Mouse (Mus musculus) lung, embryonic 14.5 days (tissue): ENCODE measurements around the gene Mfsd4a. TPM values are rescaled to one million over a fixed set of nuclear protein-coding genes. Genes with fewer than 3 reads are reported as not detected.
A peak's percentile ranks its signal among the peaks of the same experiment; 100 is the strongest.

Source experiments
- ATAC-seq: fragments of 200-750 bp; cut with Nextera tagmentation; 2 replicates; pipeline ENCODE4 v1.8.0; 2017; ENCODE audit warnings: mild to moderate bottlenecking, moderate TSS enrichment, moderate library complexity; ENCODE audit not compliant: insufficient read depth
- DNase-seq: peaks from one replicate; pipeline ENCODE4 v3.0.0-alpha.2; 2015
- H3K27ac ChIP-seq: fragments of 300-500 bp; sonication (generic); 2 replicates; pipeline ENCODE4 v1.5.1; 2014; ENCODE audit warnings: low read depth, mild to moderate bottlenecking, moderate library complexity
- H3K27me3 ChIP-seq: fragments of 300-500 bp; sonication (generic); 2 replicates; pipeline ENCODE4 v1.6.1; 2014; ENCODE audit warnings: low read length, control low read depth; ENCODE audit not compliant: insufficient read depth
- H3K36me3 ChIP-seq: fragments of 300-500 bp; sonication (generic); 2 replicates; pipeline ENCODE4 v1.6.1; 2014; ENCODE audit warnings: control low read depth; ENCODE audit not compliant: insufficient read depth
- H3K4me1 ChIP-seq: fragments of 300-500 bp; sonication (generic); 2 replicates; pipeline ENCODE4 v1.6.1; 2014; ENCODE audit warnings: antibody characterized with exemption, control low read depth; ENCODE audit not compliant: insufficient read depth
- H3K4me2 ChIP-seq: fragments of 300-500 bp; sonication (generic); 2 replicates; pipeline ENCODE4 v1.6.1; 2014; ENCODE audit warnings: mild to moderate bottlenecking
- H3K4me3 ChIP-seq: fragments of 300-500 bp; sonication (generic); 2 replicates; pipeline ENCODE4 v1.5.1; 2014; ENCODE audit warnings: low read depth, low read length
- H3K9ac ChIP-seq: fragments of 300-500 bp; sonication (generic); 2 replicates; pipeline ENCODE4 v1.6.1; 2014
- H3K9me3 ChIP-seq: fragments of 300-500 bp; sonication (generic); 2 replicates; pipeline ENCODE4 v1.6.1; 2016; ENCODE audit warnings: low read depth, low read length, control low read depth
- CTCF ChIP-seq: IDR thresholded peaks from 2 replicates; pipeline ENCODE4 v1.5.1; 2016; ENCODE audit warnings: antibody characterized with exemption, low read depth
- WGBS: fragments of 180-500 bp; shearing (Covaris S2); extraction: QIAGEN DNeasy Blood & Tissue Kit; methylation state at CpG from one replicate; pipeline ENCODE4 v1.1.7; 2014; 5-methylcytosine and 5-hydroxymethylcytosine counted together
- polyA plus RNA-seq: library from polyadenylated mRNA; unstranded; fragments of >200 nt; fragmentation: Nextera tagmentation; extraction: Ambion mirVana; gene quantifications from 2 replicates; pipeline ENCODE4 v1.2.1, GENCODE M21; 2014

The Mfsd4a gene
- polyA plus RNA-seq, 1 experiment from 2014 or later = 23.8 TPM

DNA sequence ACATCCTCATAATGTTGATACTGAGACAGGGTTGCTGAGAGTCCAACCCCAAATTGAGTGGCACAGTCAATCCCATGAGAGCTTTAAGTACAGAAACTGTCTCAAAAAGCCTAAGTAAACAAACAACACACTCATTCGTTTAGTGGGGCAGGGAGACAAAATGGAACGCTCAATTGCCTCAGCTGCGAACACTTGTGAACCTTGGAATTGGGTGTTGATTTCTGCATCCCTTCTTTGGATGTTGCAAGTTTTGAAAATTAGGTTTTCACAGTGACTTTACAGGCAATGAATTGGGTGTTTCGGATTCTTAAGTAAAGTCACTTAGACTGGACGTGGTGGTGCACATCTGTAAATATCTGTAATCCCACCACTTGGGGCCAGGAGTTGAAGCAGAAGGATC is 61.1 kb downstream of the Mfsd4a start:
- H3K27ac ChIP-seq = peak overlapping the region; percentile 100
- DNase-seq (peak; percentile 44), ATAC-seq (no peak)
- no peak for TF ChIP-seq CTCF
- peaks cover 10% of the 10 kb centered on the region for H3K4me1 ChIP-seq
- peak overlapping the region; percentile 97 for H3K9ac ChIP-seq
- no peaks in the 10 kb centered on the region for H3K27me3 ChIP-seq
- no peaks in the 10 kb centered on the region for H3K9me3 ChIP-seq
- no peaks in the 10 kb centered on the region for H3K36me3 ChIP-seq
- 22% methylated on average over 5 of the region's 5 CpGs for WGBS
- peak overlapping the region; percentile 90 for H3K4me2 ChIP-seq
- peak overlapping the region; percentile 86 for H3K4me3 ChIP-seq

DNA sequence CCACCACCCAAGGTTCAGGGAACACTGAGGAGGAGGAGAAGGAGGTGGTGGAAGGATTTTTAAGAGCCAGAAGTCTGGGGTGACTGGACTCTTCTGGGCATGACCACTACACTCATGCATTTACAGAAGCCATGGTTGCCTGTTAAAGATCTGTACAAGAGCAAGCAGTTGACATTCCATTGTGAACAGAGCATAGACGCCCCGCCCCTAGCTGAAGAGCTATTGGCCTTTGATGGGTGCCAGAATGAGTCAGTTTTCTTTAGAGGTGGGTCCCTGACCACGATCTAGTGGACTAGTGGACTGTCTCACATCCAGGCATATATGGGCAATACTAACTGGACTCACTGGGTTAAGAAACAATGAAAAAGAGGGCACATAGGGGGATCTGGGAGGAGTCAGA is 61.8 kb downstream of the Mfsd4a start:
- peaks cover 10% of the 10 kb centered on the region for H3K4me1 ChIP-seq
- no peak for TF ChIP-seq CTCF
- WGBS = 72% methylated on average over 3 of the region's 3 CpGs
- H3K36me3 ChIP-seq = no peaks in the 10 kb centered on the region
- H3K4me2 ChIP-seq = no peak overlapping the region
- no peak overlapping the region for H3K9ac ChIP-seq
- H3K27ac ChIP-seq = no peak overlapping the region
- ATAC-seq (no peak), DNase-seq (no peak)
- no peak overlapping the region for H3K4me3 ChIP-seq
- no peaks in the 10 kb centered on the region for H3K27me3 ChIP-seq
- H3K9me3 ChIP-seq = no peaks in the 10 kb centered on the region

DNA sequence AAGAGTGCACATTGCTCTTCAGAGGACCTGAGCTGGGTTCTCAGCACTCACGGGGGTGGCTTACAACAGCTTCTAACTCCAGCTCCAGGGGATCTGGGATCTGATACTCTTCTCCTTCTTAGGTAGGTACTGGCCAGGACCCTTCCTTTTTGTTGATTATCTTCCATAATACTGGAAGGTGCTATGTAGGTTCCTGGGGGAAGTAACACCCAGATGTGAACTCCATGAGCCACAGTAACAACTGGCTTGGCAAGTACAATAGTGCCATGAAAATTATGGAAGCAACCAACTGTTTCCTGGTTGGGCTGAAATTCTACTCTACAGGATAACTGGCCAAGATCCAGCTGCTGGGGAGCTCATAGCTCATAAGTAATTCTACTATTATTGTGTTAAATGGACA is 62.4 kb downstream of the Mfsd4a start:
- H3K4me1 ChIP-seq = peaks cover 10% of the 10 kb centered on the region
- H3K9me3 ChIP-seq = no peaks in the 10 kb centered on the region
- no peak overlapping the region for H3K9ac ChIP-seq
- no peak overlapping the region for H3K27ac ChIP-seq
- ATAC-seq = no peak
- no peaks in the 10 kb centered on the region for H3K27me3 ChIP-seq
- H3K4me2 ChIP-seq = no peak overlapping the region
- H3K4me3 ChIP-seq = no peak overlapping the region
- DNase-seq = no peak
- no peaks in the 10 kb centered on the region for H3K36me3 ChIP-seq
- TF ChIP-seq CTCF = no peak
- WGBS = 73% methylated on average over 1 of the region's 1 CpGs

DNA sequence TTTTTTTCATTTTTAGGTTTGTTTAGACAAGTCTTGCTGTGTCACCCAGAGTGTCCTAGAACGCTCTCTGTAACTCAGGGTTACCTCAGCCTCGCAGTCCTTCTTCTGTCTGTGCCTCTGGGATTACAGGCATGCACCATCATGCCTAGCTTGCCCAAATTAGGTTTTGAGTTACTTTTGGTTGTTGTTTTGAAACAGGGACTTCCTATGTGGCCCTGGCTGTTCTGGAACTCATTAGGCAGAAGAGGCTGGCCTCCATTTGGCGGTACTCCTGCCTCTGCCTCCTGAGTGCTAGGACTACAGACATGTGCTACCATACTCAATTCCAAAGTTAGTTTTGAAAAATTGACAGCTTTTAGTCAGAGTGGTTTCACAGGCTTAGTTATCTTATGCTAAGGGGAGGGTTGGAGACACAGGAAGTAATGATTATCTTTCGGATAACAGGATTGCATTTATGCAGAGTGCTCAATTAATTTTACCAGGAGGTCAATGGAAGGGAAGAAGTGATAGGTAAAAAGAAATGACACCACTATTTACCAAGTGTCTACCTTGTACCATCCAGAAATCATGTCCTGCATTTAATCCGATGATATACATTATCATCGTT is 63.2 kb downstream of the Mfsd4a start:
- no peak overlapping the region for H3K4me3 ChIP-seq
- no peak overlapping the region for H3K27ac ChIP-seq
- DNase-seq (no peak), ATAC-seq (no peak)
- no peak overlapping the region for H3K9ac ChIP-seq
- no peak for TF ChIP-seq CTCF
- peaks cover 8% of the 10 kb centered on the region for H3K4me1 ChIP-seq
- H3K9me3 ChIP-seq = no peaks in the 10 kb centered on the region
- no peak overlapping the region for H3K4me2 ChIP-seq
- no peaks in the 10 kb centered on the region for H3K27me3 ChIP-seq
- no peaks in the 10 kb centered on the region for H3K36me3 ChIP-seq
- WGBS = 77% methylated on average over 6 of the region's 6 CpGs

DNA sequence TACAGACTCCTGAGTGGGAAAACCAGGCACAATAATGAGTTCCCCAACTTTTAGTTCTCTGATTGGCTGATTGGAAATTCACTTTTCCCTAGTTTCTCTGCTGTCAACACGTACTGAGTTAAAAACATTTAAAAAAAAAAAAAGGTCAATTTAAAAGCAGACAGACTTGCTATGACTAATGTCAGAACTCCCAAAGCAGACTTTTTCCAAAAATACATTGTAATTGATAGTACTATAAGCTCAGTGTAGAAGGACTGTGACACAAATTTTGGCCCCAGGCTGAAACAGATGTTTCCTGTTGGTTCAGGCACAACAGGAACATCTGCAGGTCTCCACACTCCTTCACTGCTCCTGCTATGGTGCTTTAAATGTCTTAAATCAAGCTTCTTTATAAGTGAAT is 64.0 kb downstream of the Mfsd4a start:
- DNase-seq (peak; percentile 38), ATAC-seq (no peak)
- no peaks in the 10 kb centered on the region for H3K36me3 ChIP-seq
- H3K27me3 ChIP-seq = no peaks in the 10 kb centered on the region
- 31% methylated on average over 1 of the region's 1 CpGs for WGBS
- H3K4me1 ChIP-seq = peaks cover 3% of the 10 kb centered on the region; the same call in 1 of the 2 replicates
- no peak overlapping the region for H3K4me2 ChIP-seq
- H3K27ac ChIP-seq = no peak overlapping the region
- no peak overlapping the region for H3K4me3 ChIP-seq
- H3K9me3 ChIP-seq = no peaks in the 10 kb centered on the region
- no peak for TF ChIP-seq CTCF
- H3K9ac ChIP-seq = no peak overlapping the region

DNA sequence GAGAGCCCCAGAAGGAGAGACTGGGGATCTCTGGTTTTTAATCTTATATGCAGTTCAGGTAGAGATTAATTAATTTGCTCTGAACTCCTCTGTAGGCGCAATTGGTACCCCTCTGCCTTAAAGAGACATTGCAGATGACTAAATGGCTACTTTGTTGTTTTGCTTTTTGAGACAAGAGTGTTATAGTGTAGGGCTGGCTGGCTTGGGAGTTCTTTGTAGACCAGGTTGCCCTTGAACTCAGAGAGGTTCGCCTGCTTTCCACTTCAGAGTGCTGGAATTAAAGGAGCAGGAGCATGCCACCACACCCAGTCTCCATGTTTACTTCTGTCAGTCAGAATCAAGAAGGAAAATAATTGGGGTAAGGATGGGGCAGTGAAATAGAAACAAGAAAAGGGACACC is 64.8 kb downstream of the Mfsd4a start:
- Histone ChIP-seq H3K36me3 (no peaks in the 10 kb centered on the region), H3K27ac (0 out of 2 replicates have a peak overlapping the region, but pooled peaks have one; percentile 11), H3K4me3 (no peak overlapping the region), H3K9ac (no peak overlapping the region), H3K27me3 (no peaks in the 10 kb centered on the region), H3K4me2 (no peak overlapping the region), H3K9me3 (no peaks in the 10 kb centered on the region), H3K4me1 (peaks cover 3% of the 10 kb centered on the region; the same call in 1 of the 2 replicates)
- 56% methylated on average over 2 of the region's 2 CpGs for WGBS
- no peak for TF ChIP-seq CTCF
- ATAC-seq = no peak
- no peak for DNase-seq

DNA sequence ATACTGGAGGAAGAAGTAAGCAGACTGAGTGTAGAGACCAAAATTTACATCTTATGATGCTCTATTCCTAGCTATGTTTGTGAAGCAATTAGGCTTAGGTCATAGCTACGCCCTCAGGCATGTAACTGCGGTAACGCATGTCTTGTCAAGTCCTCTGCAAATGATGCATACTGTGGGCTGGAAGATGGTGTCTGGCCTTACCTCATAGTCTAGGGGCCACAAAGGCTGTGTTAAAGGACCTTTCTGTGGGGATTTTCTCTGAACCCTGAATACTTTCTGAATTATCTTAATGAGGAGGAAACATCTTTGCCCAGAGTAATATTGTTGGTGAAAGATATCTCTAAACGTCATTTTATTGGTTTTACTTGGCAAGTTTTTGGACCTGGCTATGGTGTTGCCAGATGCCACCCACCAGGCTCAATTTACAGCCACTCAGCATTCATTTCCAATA is 66.0 kb downstream of the Mfsd4a start:
- Histone ChIP-seq H3K4me2 (no peak overlapping the region), H3K4me1 (peaks cover 3% of the 10 kb centered on the region; the same call in 1 of the 2 replicates), H3K9me3 (no peaks in the 10 kb centered on the region), H3K36me3 (no peaks in the 10 kb centered on the region), H3K9ac (no peak overlapping the region), H3K4me3 (no peak overlapping the region), H3K27ac (no peak overlapping the region), H3K27me3 (no peaks in the 10 kb centered on the region)
- no peak for TF ChIP-seq CTCF
- ATAC-seq = no peak
- WGBS = 73% methylated on average over 4 of the region's 4 CpGs
- DNase-seq = no peak

DNA sequence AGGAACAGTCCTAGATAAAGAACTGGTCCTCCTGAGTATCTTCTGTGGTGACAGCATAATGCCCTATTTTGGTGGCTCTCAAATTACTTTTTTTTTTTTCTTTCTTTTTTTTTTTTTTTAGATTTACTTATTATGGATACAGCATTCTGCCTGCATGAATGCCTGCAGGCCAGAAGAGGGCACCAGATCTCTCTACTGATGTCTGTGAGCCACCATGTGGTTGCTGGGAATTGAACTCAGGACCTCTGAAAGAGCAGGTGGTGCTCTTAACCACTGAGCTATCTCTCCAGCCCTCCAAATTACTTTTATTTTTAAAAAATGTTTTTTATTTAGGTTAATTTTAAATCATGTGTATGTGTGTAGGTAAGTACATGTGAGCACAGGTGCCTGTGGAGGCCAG is 67.4 kb downstream of the Mfsd4a start:
- no peaks in the 10 kb centered on the region for H3K4me1 ChIP-seq
- no peaks in the 10 kb centered on the region for H3K9me3 ChIP-seq
- H3K36me3 ChIP-seq = no peaks in the 10 kb centered on the region
- H3K27me3 ChIP-seq = no peaks in the 10 kb centered on the region
- DNase-seq (peak; percentile 35), ATAC-seq (no peak)
- TF ChIP-seq CTCF = peak; percentile 48
- no peak overlapping the region for H3K9ac ChIP-seq
- H3K4me3 ChIP-seq = no peak overlapping the region
- no peak overlapping the region for H3K27ac ChIP-seq
- no peak overlapping the region for H3K4me2 ChIP-seq
